Mouse (Mus musculus) forebrain, embryonic 14.5 days (tissue): ENCODE measurements around the gene Muc1. TPM values are rescaled to one million over a fixed set of nuclear protein-coding genes. Genes with fewer than 3 reads are reported as not detected.

Experiments
- ATAC-seq: fragments of 200-750 bp; cut with Nextera tagmentation; 2 replicates; pipeline ENCODE4 v1.8.0; 2017; ENCODE audit warnings: mild to moderate bottlenecking, moderate library complexity
- DNase-seq: peaks from one replicate; pipeline ENCODE4 v3.0.0-alpha.2; 2015; ENCODE audit warnings: low spot score
- H3K27ac ChIP-seq: fragments of 300-500 bp; sonication (generic); 2 replicates; pipeline ENCODE4 v1.5.1; 2014; ENCODE audit warnings: low read depth, mild to moderate bottlenecking, control low read depth, low read length, moderate library complexity
- H3K27me3 ChIP-seq: fragments of 300-500 bp; sonication (generic); replicated peaks from 2 replicates; pipeline ENCODE4 v1.6.1; 2014; ENCODE audit warnings: low read length, control low read depth, mixed read lengths; ENCODE audit not compliant: control insufficient read depth, insufficient read depth
- H3K36me3 ChIP-seq: fragments of 300-500 bp; sonication (generic); 2 replicates; pipeline ENCODE4 v1.6.1; 2014; ENCODE audit warnings: low read length, control low read depth; ENCODE audit not compliant: control insufficient read depth, insufficient read depth
- H3K4me1 ChIP-seq: fragments of 300-500 bp; sonication (generic); 2 replicates; pipeline ENCODE4 v1.6.1; 2014; ENCODE audit warnings: antibody characterized with exemption, low read length, control low read depth; ENCODE audit not compliant: control insufficient read depth, insufficient read depth
- H3K4me2 ChIP-seq: fragments of 300-500 bp; sonication (generic); 2 replicates; pipeline ENCODE4 v1.6.1; 2014; ENCODE audit warnings: mild to moderate bottlenecking, control low read depth, low read length
- H3K4me3 ChIP-seq: fragments of 300-500 bp; sonication (generic); 2 replicates; pipeline ENCODE4 v1.5.1; 2014; ENCODE audit warnings: low read depth, low read length, control low read depth
- H3K9ac ChIP-seq: fragments of 300-500 bp; sonication (generic); 2 replicates; pipeline ENCODE4 v1.6.1; 2014; ENCODE audit warnings: mild to moderate bottlenecking, low read length, control low read depth, moderate library complexity
- H3K9me3 ChIP-seq: fragments of 300-500 bp; sonication (generic); replicated peaks from 2 replicates; pipeline ENCODE4 v1.6.1; 2016; ENCODE audit warnings: low read length, control low read depth, mixed read lengths; ENCODE audit not compliant: control insufficient read depth
- WGBS: fragments of 180-500 bp; shearing (Covaris S2); extraction: QIAGEN DNeasy Blood & Tissue Kit; methylation state at CpG from one replicate; pipeline ENCODE4 v1.1.7; 2014; 5-methylcytosine and 5-hydroxymethylcytosine counted together
- polyA plus RNA-seq: library from polyadenylated mRNA; unstranded; fragments of >200 nt; fragmentation: Nextera tagmentation; extraction: Ambion mirVana; gene quantifications from 2 replicates; pipeline ENCODE4 v1.2.1, GENCODE M21; 2014

The Muc1 gene
- polyA plus RNA-seq = 1.2 and 1.9 TPM in 2 replicates

DNA sequence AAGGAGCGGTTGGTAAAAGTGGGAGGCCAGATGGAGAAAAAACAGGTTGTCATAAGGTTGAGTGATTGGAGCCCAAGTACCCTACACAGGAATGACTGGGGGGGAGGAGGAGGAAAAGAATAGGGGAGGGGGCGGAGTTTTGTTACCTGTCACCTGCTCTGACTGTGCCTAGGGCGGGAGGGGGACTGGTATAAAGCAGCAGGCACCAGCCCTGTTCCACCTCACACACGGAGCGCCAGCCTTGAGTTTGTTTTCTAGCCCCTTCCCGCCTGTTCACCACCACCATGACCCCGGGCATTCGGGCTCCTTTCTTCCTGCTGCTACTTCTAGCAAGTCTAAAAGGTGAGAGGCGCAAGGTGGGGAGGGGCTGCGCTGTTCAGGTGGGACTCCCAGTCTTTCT is at the start of gene Muc1:
TSS of gene Muc1 (plus strand) at position 222 of the 400 bp plus-strand sequence.
- Histone ChIP-seq H3K9me3 (no peaks in the 10 kb centered on the region), H3K27ac (peak within 1 kb of the TSS; percentile 94), H3K27me3 (no peaks in the 10 kb centered on the region), H3K9ac (peak within 1 kb of the TSS; percentile 85; the same call in 1 of the 2 replicates), H3K36me3 (peaks cover 20% of the 10 kb centered on the region), H3K4me1 (peaks cover 38% of the 10 kb centered on the region), H3K4me3 (peak within 1 kb of the TSS; percentile 62), H3K4me2 (peak within 1 kb of the TSS; percentile 72)
- WGBS = 36% methylated on average over 10 of the region's 10 CpGs
- ATAC-seq (no peak), DNase-seq (no peak)

- H3K4me1 ChIP-seq = peaks cover 16% of the 10 kb centered on the region
- 94% methylated on average over 27 of the region's 27 CpGs for WGBS
- H3K4me3 ChIP-seq = no peak overlapping the region
- no peak overlapping the region for H3K9ac ChIP-seq
- H3K27ac ChIP-seq = no peak overlapping the region
- no peaks in the 10 kb centered on the region for H3K27me3 ChIP-seq
- no peak for ATAC-seq
- H3K4me2 ChIP-seq = no peak overlapping the region
- H3K9me3 ChIP-seq = no peaks in the 10 kb centered on the region
- peaks cover 38% of the 10 kb centered on the region for H3K36me3 ChIP-seq
- no peak for DNase-seq
Measured at GRCm38 (mm10) chr3:89181749-89182500, 46.9 kb upstream of the Muc1 start.

GRCm38 (mm10) chr3:89182531-89183057 is 46.3 kb upstream of the Muc1 start:
- no peak for ATAC-seq
- H3K27me3 ChIP-seq = no peaks in the 10 kb centered on the region
- peak overlapping the region; percentile 91 for H3K4me2 ChIP-seq
- WGBS = 50% methylated on average over 7 of the region's 7 CpGs
- H3K9ac ChIP-seq = peak overlapping the region; percentile 89; the same call in 1 of the 2 replicates
- H3K4me1 ChIP-seq = peaks cover 16% of the 10 kb centered on the region
- no peaks in the 10 kb centered on the region for H3K9me3 ChIP-seq
- DNase-seq = no peak
- H3K4me3 ChIP-seq = peak overlapping the region; percentile 58
- H3K27ac ChIP-seq = peak overlapping the region; percentile 89; the same call in 1 of the 2 replicates
- H3K36me3 ChIP-seq = peaks cover 38% of the 10 kb centered on the region

- Histone ChIP-seq H3K27ac (peak within 1 kb of the TSS; percentile 89), H3K4me1 (peaks cover 10% of the 10 kb centered on the region), H3K9ac (peak within 1 kb of the TSS; percentile 89), H3K4me3 (peak within 1 kb of the TSS; percentile 58), H3K4me2 (peak within 1 kb of the TSS; percentile 91), H3K9me3 (no peaks in the 10 kb centered on the region), H3K27me3 (no peaks in the 10 kb centered on the region), H3K36me3 (peaks cover 40% of the 10 kb centered on the region)
- DNase-seq = peak; percentile 93
- peak; percentile 95 for ATAC-seq
- 4% methylated on average over 38 of the region's 39 CpGs for WGBS
Measured at GRCm38 (mm10) chr3:89183058-89183958, 45.5 kb upstream of the Muc1 start, which contains the start of gene Fam189b. Gene Fam189b, plus strand, starts transcription at chr3:89183143.

GRCm38 (mm10) chr3:89183959-89184315 is 44.9 kb upstream of the Muc1 start:
- H3K4me2 ChIP-seq = peak overlapping the region; percentile 91
- peaks cover 44% of the 10 kb centered on the region for H3K36me3 ChIP-seq
- WGBS = 77% methylated on average over 6 of the region's 6 CpGs
- no peak for ATAC-seq
- peak overlapping the region; percentile 89 for H3K9ac ChIP-seq
- H3K27ac ChIP-seq = no peak overlapping the region
- peak overlapping the region; percentile 58 for H3K4me3 ChIP-seq
- H3K27me3 ChIP-seq = no peaks in the 10 kb centered on the region
- peaks cover 8% of the 10 kb centered on the region for H3K4me1 ChIP-seq
- DNase-seq = no peak
- no peaks in the 10 kb centered on the region for H3K9me3 ChIP-seq

DNA sequence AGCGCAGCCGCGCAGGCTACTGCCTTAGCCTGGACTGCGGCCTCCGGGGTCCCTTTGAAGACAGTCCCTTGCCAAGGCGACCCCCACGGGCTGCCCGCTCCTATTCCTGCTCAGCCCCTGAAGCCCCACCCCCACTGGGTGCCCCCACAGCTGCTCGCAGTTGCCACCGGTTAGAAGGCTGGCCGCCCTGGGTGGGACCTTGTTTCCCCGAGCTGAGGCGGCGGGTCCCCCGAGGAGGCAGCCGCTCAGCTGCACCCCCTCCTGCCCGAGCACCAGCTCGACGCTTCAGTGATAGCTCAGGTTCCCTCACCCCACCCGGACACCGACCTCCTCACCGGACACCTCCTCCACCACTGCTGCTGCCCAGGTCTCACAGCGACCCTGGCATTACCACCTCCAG is 41.7 kb upstream of the Muc1 start:
- peaks cover 8% of the 10 kb centered on the region for H3K4me1 ChIP-seq
- no peaks in the 10 kb centered on the region for H3K27me3 ChIP-seq
- H3K4me2 ChIP-seq = no peak overlapping the region
- H3K9ac ChIP-seq = no peak overlapping the region
- ATAC-seq = no peak
- H3K27ac ChIP-seq = no peak overlapping the region
- H3K9me3 ChIP-seq = no peaks in the 10 kb centered on the region
- H3K36me3 ChIP-seq = peaks cover 12% of the 10 kb centered on the region
- DNase-seq = no peak
- WGBS = 28% methylated on average over 23 of the region's 23 CpGs
- no peak overlapping the region for H3K4me3 ChIP-seq

GRCm38 (mm10) chr3:89187690-89188477 is 41.0 kb upstream of the Muc1 start:
- no peaks in the 10 kb centered on the region for H3K9me3 ChIP-seq
- H3K4me2 ChIP-seq = no peak overlapping the region
- H3K4me3 ChIP-seq = no peak overlapping the region
- no peak for ATAC-seq
- H3K9ac ChIP-seq = no peak overlapping the region
- H3K27ac ChIP-seq = no peak overlapping the region
- H3K4me1 ChIP-seq = peaks cover 8% of the 10 kb centered on the region
- WGBS = 57% methylated on average over 18 of the region's 18 CpGs
- H3K27me3 ChIP-seq = no peaks in the 10 kb centered on the region
- H3K36me3 ChIP-seq = peaks cover 8% of the 10 kb centered on the region; the same call in 1 of the 2 replicates
- DNase-seq = no peak

DNA sequence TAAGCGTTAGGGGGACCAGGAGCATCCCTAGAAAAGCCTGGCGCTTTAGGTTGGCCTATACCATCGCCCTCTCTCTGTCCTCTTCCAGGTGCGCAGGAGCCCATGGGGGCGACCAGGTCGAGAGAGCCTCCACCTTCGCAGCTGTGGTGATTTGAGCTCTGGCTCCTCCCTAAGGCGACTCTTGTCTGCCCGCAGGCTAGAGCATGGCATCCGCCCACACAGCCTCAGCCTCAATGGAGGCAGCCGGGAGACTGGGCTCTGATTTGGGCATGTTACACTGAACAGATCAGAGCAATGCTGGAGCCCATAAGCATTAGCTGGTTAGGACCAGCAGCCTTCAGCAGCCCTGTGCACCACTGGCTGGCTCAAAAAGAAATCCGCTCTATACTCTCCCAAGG is 40.4 kb upstream of the Muc1 start:
- WGBS = 62% methylated on average over 12 of the region's 12 CpGs
- Histone ChIP-seq H3K4me1 (peaks cover 6% of the 10 kb centered on the region), H3K27me3 (no peaks in the 10 kb centered on the region), H3K36me3 (peaks cover 8% of the 10 kb centered on the region; the same call in 1 of the 2 replicates), H3K27ac (no peak overlapping the region), H3K4me2 (no peak overlapping the region), H3K9ac (no peak overlapping the region), H3K9me3 (no peaks in the 10 kb centered on the region), H3K4me3 (no peak overlapping the region)
- DNase-seq (no peak), ATAC-seq (no peak)
